Mouse (Mus musculus) testis, adult 2 months (tissue): ENCODE measurements at regions not wholly inside any gene's neighbourhood (a gene's known extent, or its start where the extent isn't known, plus 50 kb on each side); places are given as distances from the start of the nearest gene placed in this dataset.

Experiments used
- H3K27ac ChIP-seq: fragments of 200-500 bp; 2 replicates; pipeline ENCODE4 v1.5.1; 2012; ENCODE audit warnings: low read depth, low read length; ENCODE audit not compliant: control insufficient read depth, insufficient read depth
- H3K27me3 ChIP-seq: fragments of 200-500 bp; 2 replicates; pipeline ENCODE4 v1.6.1; 2012; ENCODE audit warnings: mild to moderate bottlenecking, low read length, moderate library complexity; ENCODE audit not compliant: control insufficient read depth, insufficient read depth
- H3K36me3 ChIP-seq: fragments of 200-500 bp; 2 replicates; pipeline ENCODE4 v1.6.1; 2012; ENCODE audit warnings: mild to moderate bottlenecking, low read length; ENCODE audit not compliant: control insufficient read depth, insufficient read depth
- H3K4me1 ChIP-seq: fragments of 200-500 bp; 2 replicates; pipeline ENCODE4 v1.6.1; 2012; ENCODE audit warnings: low read length; ENCODE audit not compliant: control insufficient read depth, insufficient read depth
- H3K4me3 ChIP-seq: fragments of 200-500 bp; 2 replicates; pipeline ENCODE4 v1.5.1; 2012; ENCODE audit warnings: low read depth, mild to moderate bottlenecking, low read length, moderate library complexity, mixed read lengths; ENCODE audit not compliant: control insufficient read depth
- CTCF ChIP-seq: fragments of 200-500 bp; IDR thresholded peaks from 2 replicates; pipeline ENCODE4 v1.5.1; 2012; ENCODE audit warnings: low read depth, mild to moderate bottlenecking, inconsistent platforms, low read length, moderate library complexity; ENCODE audit not compliant: control insufficient read depth, insufficient read depth, insufficient replicate concordance
- POLR2A ChIP-seq: fragments of 200-500 bp; IDR thresholded peaks from 2 replicates; pipeline ENCODE4 v1.6.1; 2012; ENCODE audit warnings: low read depth, mild to moderate bottlenecking, inconsistent platforms, low read length, moderate library complexity; ENCODE audit not compliant: control insufficient read depth

DNA sequence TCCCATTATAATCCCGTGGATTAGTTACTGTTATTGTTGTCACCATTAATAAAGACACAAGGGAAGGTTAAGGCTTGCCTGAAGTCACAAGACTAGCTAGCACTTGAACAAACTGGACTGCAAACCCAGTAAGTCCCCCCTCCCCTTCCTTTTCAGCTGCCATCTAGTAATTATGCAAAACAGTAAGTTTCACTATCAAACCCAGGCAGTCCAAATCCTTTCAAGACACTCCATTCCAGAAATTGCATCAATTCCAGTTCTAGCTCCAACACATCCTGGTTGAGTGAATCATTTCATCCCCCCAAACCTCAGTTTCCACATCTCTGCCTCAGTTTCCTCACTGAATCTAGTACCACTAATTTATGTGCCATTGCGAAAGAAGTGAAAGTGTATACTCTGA, 129.7 kb upstream of the Plxnc1 start:
- no peak for TF ChIP-seq POLR2A
- TF ChIP-seq CTCF, result no peak
- H3K27me3 ChIP-seq, result no peaks in the 10 kb centered on the region
- H3K4me3 ChIP-seq, result no peak overlapping the region
- no peaks in the 10 kb centered on the region for H3K36me3 ChIP-seq
- H3K4me1 ChIP-seq, result no peaks in the 10 kb centered on the region
- no peak overlapping the region for H3K27ac ChIP-seq

GRCm38 (mm10) chr10:95067971-95068370, 123.3 kb upstream of the Plxnc1 start:
- no peaks in the 10 kb centered on the region for H3K36me3 ChIP-seq
- H3K4me1 ChIP-seq, result no peaks in the 10 kb centered on the region
- no peak overlapping the region for H3K4me3 ChIP-seq
- no peak overlapping the region for H3K27ac ChIP-seq
- TF ChIP-seq POLR2A (no peak), CTCF (no peak)
- no peaks in the 10 kb centered on the region for H3K27me3 ChIP-seq

DNA sequence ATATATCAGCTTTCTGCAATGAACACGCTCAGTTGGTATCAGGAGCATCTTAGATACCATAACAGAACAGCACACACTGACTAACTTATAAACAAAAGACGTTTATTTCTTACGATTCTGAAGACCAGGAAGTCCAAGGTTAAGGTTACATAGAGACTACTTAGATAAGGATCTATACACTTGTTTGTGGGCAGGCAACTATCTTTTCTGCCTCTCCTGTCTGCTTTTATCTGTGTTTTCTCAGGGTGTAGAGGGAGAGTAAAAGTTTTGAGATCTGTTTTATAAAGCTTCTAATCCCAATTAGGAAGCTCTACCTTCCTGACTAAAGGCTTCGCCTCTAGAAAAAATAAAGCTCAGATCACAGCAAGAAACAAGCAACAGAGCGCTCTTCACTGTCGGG, 122.1 kb upstream of the Plxnc1 start:
- Histone ChIP-seq H3K4me3 (no peak overlapping the region), H3K36me3 (no peaks in the 10 kb centered on the region)
- TF ChIP-seq CTCF (no peak), POLR2A (no peak)

GRCm38 (mm10) chr10:95059486-95060091, 115.0 kb upstream of the Plxnc1 start:
- Histone ChIP-seq H3K27ac (no peak overlapping the region), H3K4me1 (no peaks in the 10 kb centered on the region; the same call in 1 of the 2 replicates), H3K4me3 (no peak overlapping the region), H3K36me3 (no peaks in the 10 kb centered on the region), H3K27me3 (no peaks in the 10 kb centered on the region)
- TF ChIP-seq POLR2A (no peak), CTCF (no peak)

More for the DNA sequence above, 122.1 kb upstream of the Plxnc1 start:
- no peaks in the 10 kb centered on the region for H3K27me3 ChIP-seq
- H3K27ac ChIP-seq, result no peak overlapping the region
- no peaks in the 10 kb centered on the region for H3K4me1 ChIP-seq

GRCm38 (mm10) chr10:95059078-95059477, 114.4 kb upstream of the Plxnc1 start:
- no peak for TF ChIP-seq CTCF
- no peak for TF ChIP-seq POLR2A

GRCm38 (mm10) chr10:95057051-95057714, 112.5 kb upstream of the Plxnc1 start:
- no peak overlapping the region for H3K27ac ChIP-seq

More at GRCm38 (mm10) chr10:95059078-95059477, 114.4 kb upstream of the Plxnc1 start:
- Histone ChIP-seq H3K27me3 (no peaks in the 10 kb centered on the region), H3K4me1 (no peaks in the 10 kb centered on the region; the same call in 1 of the 2 replicates), H3K4me3 (no peak overlapping the region), H3K27ac (no peak overlapping the region), H3K36me3 (no peaks in the 10 kb centered on the region)

DNA sequence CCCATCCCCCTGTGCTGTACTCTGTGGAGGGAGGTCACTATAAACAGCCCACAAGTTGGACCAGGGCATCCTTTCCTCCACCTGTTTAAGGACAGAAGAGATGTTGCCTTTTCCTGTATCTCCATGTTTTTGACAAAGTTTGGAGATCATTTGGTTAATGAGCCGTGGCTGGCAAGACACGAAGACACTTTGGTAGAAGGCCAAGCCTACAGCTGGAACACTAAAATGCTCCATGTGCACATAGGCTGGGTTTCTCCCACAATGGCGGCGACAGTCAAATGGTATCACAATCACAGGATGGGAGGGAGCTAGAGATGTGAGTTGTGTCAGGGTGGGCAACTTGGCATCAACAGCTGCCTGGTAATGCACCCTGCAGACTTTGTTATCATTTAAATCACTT, 111.9 kb upstream of the Plxnc1 start:
- no peaks in the 10 kb centered on the region for H3K27me3 ChIP-seq
- no peaks in the 10 kb centered on the region; the same call in 1 of the 2 replicates for H3K4me1 ChIP-seq
- TF ChIP-seq CTCF, result no peak
- no peak for TF ChIP-seq POLR2A
- no peak overlapping the region for H3K4me3 ChIP-seq
- no peak overlapping the region for H3K27ac ChIP-seq
- no peaks in the 10 kb centered on the region for H3K36me3 ChIP-seq

More at GRCm38 (mm10) chr10:95057051-95057714, 112.5 kb upstream of the Plxnc1 start:
- no peak for TF ChIP-seq CTCF
- no peak for TF ChIP-seq POLR2A
- no peaks in the 10 kb centered on the region for H3K36me3 ChIP-seq
- no peak overlapping the region for H3K4me3 ChIP-seq
- H3K4me1 ChIP-seq, result no peaks in the 10 kb centered on the region; the same call in 1 of the 2 replicates
- H3K27me3 ChIP-seq, result no peaks in the 10 kb centered on the region
